Mouse (Mus musculus): ENCODE data around the gene Hsd3b1.

Gene Hsd3b1

GRCm38 (mm10) chr3:98850262-98850661 lies 9.3 kb downstream of the Hsd3b1 start:
- no peak for TF ChIP-seq GATA4 (IDR thresholded peaks at IDR 0.05; ENCODE audit: insufficient replicate concordance, low read length)

GRCm38 (mm10) chr3:98848898-98849297 lies 10.7 kb downstream of the Hsd3b1 start:
- no peak for TF ChIP-seq GATA4 (IDR thresholded peaks at IDR 0.05; ENCODE audit: insufficient replicate concordance, low read length)

- TF ChIP-seq GATA4 (IDR thresholded peaks at IDR 0.05; ENCODE audit: insufficient replicate concordance, low read length): no peak
Observed at GRCm38 (mm10) chr3:98814101-98814670, 45.4 kb downstream of the Hsd3b1 start, which contains the start of gene Hsd3b6. Hsd3b6 (minus strand) TSS chr3:98814443.
